Mouse (Mus musculus) 3134 (cell line): ENCODE measurements around the gene Rasal1.
A peak's percentile ranks its signal among the peaks of the same experiment; 100 is the strongest.

Experiments used
- DNase-seq: peaks from one replicate; pipeline ENCODE4 v3.0.0-alpha.2; 2011; ENCODE audit warnings: low spot score; ENCODE audit not compliant: insufficient read length; ENCODE audit errors: extremely low read depth

Gene Rasal1

DNA sequence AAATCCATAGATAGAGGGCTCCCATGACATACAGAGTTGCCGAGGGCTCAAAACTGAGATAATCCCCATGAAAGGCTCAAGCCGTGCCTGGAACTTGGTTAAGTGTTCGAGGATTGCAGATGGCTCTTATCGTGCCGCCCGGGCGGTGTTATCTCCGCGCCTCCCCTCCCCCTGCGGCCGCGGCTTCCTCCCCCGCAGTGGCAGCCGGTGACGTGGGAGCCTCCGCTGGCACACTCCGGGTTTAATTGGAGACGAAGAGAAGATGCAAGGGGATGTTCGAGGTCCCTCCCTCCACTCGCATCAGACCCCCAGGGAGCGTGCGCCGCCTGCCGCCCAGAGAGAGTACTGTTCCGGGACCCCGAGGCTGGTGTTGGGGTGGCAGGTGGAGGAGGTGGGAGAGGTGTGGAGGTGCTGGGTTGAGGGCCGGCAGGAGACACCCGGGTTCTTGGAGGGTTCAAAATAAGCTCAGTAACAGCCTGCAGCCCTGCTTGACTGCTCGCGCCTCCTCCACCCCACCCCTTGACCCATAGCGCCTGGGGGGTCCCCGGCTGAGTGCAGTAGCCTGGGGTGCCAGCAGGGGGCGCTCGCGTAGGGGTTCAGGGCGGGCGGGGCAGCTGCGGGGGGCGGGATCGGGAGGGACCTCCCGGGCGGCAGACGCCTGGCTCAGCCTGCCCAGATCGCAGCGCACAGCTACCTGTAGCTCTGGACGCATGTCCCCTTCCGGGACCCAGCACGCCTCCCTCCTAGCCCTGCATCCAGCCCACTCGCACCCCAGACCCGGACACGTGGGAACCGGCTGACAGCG, at the start of gene Rasal1:
Rasal1 (plus strand) TSS at position 244 of the 805 bp plus-strand sequence.
- DNase-seq = no peak

DNA sequence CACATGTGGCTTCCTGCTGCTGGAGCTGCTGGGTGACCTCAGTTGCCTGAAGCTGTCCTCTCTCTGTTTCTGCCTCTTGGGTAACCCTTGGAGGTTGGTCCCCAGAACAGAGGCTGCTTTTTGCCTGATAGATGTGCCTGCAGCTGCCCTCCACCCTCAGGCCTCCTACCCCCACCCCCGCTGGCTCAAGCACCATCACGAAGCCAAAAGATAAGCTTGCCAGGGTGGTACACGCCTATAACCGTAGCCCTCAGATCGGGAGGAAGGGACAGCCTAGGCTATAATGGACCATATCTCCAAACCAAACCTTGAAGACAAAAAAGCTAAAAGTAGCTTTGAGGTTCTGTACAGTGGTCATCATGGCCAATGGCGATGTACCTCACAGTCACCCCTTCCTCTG, 49.0 kb upstream of the Rasal1 start:
- DNase-seq = no peak

DNA sequence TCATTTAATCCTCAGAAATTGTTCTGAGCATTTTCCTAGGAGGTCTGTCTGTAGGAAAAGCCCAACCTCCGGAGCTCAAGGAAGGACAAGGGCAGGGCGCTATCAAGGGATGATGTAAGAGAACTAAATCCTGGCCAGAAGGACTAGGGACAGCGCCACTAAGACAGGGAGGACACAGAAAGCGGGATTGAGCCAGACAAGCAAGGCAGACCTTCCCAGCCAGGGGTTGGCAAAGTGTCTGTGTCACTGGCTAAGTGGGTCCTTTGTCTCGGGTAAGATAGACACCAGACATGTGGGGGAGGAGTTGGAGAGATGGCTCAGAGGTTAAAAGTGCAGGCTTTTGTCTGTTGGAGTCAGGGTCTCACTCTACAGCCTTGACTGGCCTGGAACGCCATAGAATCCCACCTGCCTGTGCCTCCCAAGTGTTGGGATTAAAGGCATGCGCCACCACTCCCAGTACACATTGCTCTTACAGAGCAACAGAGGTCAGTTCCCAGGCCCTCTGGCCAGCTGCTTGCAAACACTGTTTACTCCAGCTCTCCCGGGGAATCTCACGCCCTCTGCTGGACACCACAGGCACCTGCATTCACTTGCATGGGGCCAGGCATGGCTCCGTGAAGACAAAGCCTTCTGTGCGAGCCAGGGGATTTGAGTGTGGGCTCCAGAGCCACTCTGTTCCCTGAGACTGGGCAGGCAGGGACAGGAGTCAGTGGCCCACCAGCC, 47.5 kb upstream of the Rasal1 start:
- DNase-seq = no peak

- no peak for DNase-seq
Observed at GRCm38 (mm10) chr5:120602210-120602609, 46.4 kb upstream of the Rasal1 start.

DNA sequence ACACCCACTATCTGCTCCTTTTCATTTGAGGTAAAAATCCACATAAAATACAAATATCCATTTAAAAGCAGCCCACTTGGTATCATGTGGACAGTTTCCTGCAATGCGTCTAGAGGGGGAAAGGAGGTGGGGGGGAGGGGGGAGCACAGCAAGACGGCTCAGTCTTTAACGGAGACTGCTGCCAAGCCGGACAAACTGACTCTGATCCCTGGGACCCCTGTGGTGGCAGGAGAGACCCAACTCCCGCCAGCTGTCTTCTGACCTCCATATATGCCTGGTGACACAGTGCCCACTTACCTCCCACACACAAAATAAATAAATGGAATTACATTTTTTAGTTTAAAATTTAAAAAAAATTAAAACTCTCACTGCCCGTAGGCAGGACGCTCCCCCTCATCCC, 45.1 kb upstream of the Rasal1 start:
- DNase-seq = no peak

GRCm38 (mm10) chr5:120604839-120605238, 43.8 kb upstream of the Rasal1 start:
- peak; percentile 46 for DNase-seq

- peak; percentile 40 for DNase-seq
Observed at GRCm38 (mm10) chr5:120605241-120605661, 43.4 kb upstream of the Rasal1 start.

GRCm38 (mm10) chr5:120605688-120606087, 42.9 kb upstream of the Rasal1 start:
- peak; percentile 50 for DNase-seq

- DNase-seq = no peak
Observed at GRCm38 (mm10) chr5:120606590-120607200, 41.9 kb upstream of the Rasal1 start.

DNA sequence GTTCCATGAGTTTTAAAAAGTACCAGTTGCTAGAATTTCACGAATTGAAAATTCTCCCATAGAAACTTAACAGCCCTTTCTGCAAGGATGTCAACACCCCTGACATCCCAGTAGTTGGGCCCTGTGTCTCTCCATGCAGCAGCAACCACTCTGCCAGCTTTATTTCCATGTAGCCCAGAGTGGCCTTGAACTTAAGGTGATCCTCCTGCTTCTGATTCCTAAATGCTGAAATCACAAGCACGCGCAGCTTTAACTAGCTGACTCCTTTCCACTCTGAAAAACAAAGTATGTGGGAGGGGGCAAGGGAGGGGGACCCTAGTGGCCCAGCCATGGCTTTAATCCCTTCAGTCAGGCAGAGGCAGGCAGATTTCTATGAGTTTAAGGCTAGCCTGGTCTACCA, 41.3 kb upstream of the Rasal1 start:
- no peak for DNase-seq

DNA sequence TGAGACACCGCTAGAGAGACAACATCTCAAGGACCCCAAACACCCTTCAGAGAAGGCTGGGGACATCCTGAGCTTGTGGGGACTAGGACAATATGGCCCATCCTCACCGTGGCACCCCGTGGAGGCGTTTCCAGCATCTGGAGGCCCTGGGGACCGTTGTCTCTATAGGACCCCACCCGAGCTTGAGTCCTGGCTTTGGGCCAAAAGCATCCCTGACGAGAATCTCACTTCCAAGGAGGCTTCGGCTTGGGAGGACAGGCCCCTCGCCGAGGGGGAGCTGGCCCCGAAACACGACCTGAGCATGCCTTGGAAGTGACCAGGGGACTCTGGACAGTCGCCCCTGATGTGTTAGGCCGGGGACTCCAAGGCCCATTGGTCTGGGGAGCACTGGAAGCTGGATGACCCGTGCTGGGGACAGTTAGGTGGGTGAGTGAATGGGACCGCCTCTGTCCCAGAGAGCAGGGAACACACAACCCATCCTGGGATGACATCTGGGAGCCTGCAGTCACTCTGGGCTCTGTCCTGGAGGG, 39.3 kb upstream of the Rasal1 start:
- DNase-seq = no peak

DNA sequence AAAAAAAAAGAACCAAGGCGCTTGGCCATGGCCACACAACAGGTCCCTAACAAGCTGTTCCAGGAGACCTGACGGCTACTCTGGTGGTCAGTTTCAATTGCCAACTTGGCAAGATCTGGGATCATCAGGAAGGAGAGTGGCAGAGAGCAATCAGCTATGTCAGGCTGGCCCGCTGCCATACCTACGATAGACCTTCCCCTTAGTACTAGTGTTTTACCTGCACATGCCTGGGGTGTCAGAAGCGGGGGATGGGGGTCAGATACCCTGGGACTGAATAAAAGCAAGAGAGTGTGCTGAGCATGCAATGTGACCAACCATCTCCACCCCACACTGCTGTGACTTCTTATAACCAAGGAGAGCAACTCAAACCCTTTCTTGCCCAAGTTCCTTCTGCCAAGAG, 37.7 kb upstream of the Rasal1 start:
- no peak for DNase-seq

- no peak for DNase-seq
Observed at GRCm38 (mm10) chr5:120611416-120611815, 37.2 kb upstream of the Rasal1 start.

GRCm38 (mm10) chr5:120612442-120612821, 36.2 kb upstream of the Rasal1 start, which contains the start of the genes Rita1 and Ddx54:
Gene Rita1, minus strand, starts transcription at chr5:120612589.
Gene Ddx54, plus strand, starts transcription at chr5:120612739.
- peak; percentile 90 for DNase-seq

- peak; percentile 99 for DNase-seq
Observed at GRCm38 (mm10) chr5:120612822-120613604, 35.6 kb upstream of the Rasal1 start.

- no peak for DNase-seq
Observed at GRCm38 (mm10) chr5:120615903-120616302, 32.7 kb upstream of the Rasal1 start.

GRCm38 (mm10) chr5:120618778-120619177, 29.8 kb upstream of the Rasal1 start:
- DNase-seq = no peak

DNA sequence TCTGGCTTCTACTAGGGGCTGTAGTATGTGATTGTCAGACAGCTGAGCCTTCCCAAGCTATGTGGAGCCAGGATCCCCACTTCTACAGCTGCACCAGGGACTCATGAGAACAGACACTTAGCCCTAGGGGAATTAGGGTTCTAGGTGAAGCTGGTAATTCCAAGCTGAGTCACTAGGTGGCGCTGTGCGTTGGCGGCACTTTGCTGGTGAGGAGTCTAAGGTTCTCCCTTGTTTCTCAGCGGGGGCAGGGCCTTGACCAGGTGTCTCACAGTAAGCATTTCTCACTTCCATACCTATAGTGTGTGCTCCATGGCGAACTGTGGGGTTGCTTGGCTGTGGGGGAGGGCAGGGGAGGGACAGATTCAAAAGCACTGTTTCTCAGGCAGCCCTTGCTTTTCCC, 29.4 kb upstream of the Rasal1 start:
- no peak for DNase-seq

- peak; percentile 51 for DNase-seq
Observed at GRCm38 (mm10) chr5:120620375-120621077, 28.1 kb upstream of the Rasal1 start.
